Mouse (Mus musculus) adrenal gland, adult 8-10 months (tissue): ENCODE data around the gene Acad12. TPM values are rescaled to one million over a fixed set of nuclear protein-coding genes. Genes with fewer than 3 reads are reported as not detected.
"Not testable (repeated sequence)": the region's sequence is repeated elsewhere in the genome, so short reads cannot be mapped to it uniquely, and the experiment has no call there.

Experiments used
- DNase-seq: peaks from one replicate; pipeline ENCODE4 v3.0.0; 2022
- total RNA-seq, 4 experiments: library from RNA; stranded (reverse); gene quantifications; 2 replicates each; pipeline ENCODE4 v1.2.4; 2022

Acad12 gene
- total RNA-seq: 10 to 100 TPM; 20.1 to 26.0 (median 22.8) TPM

DNA sequence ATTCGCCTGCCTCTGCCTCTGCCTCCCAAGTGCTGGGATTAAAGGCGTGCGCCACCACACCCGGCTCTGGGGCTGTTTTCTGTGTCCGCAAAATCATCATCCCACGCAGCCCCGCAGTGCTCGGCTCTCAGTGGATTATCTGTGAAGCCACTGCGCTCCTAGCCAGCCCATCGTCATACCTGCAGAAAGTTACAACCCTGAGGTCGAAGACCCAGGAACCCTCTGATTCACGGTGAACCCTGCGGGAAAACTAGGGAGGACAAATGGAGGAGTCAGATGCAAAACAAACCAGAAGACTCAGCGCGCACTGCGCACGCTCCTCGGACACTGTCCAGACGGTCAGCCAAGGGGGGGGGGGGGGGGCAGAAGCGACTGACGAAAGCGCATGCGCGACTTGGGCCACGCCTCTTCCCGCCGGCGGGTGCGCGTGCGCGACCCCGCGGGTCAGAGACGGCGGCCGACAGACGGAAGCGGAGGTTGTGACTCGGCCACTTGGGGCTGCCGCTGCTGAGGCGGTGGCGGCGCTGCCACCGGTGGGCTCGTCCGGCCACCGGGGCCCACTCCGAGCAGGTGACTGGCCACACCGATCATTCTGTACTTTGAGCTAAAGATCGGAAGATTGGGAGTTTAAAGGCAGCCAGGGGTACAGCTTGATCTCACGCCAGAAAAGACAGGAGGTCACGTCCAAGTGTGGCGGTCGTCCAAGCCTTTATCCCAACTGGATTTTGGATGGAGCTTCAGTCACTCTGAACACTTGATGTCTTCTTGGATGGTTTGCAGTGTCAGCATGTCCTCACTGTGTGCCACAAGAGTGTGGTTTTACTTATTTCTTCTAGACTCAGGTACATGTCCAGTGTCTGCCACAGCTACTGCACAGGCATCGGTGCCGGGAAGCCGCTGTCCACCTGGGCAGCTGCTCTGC lies at the start of gene Acad12:
TSS of gene Acad12 (minus strand) at position 347 of the 922 bp plus-strand sequence.
- peak; percentile 75 for DNase-seq

DNA sequence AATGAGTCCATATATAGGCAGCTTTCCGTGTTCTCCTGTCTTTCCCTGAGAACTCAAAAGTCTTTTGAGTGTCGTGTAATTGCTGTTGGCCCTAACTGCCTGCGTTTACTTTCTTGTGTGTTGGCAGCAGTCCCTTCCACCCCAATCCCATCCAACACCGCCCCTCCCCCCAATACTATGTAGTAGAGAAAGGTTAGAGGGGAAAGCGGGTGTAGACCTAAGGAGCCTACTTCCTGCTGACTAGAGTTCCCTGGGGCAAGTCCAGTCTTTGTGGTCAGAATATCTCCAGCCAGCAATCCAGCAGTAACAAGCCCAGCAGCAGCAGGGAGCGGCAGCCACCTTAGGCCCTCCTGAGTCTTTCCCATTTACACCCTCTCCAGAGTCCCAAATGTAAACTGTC lies 49.7 kb upstream of the Acad12 start:
- no peak for DNase-seq

DNA sequence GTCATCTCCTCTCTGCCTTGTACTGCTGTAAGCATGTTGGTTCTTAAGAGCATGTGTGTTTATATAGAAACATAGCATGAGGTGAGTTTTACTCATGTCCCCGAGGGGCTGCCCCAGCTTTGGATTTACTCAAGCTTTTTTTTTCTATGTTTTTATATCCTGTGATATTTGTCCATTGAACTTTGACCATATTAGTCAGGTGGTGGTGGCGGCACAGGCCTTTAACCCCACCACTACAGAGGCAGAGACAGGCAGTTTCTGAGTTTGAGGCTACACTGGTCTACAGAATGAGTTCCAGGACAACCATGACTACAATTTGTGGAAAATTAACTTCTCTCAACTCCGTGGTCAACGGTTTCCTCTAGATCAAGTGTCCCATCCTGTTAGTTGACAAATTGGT lies 48.3 kb upstream of the Acad12 start:
- no peak for DNase-seq

DNA sequence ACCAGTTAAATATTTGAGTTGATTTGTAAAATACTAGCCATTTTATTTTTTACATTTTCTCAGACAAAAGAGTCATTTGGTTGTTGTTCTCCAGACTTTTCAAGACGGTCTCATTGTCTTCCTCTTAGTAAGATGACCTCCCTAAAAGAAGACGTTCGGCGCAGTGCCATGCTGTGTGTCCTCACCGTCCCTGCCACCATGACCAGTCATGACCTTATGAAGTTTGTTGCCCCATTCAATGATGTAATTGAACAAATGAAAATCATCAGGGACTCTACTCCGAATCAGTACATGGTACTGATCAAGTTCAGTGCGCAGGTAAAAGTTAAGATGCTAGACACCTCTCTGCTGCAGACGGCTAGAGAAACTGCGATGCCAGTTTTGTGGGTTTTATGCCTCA lies 46.2 kb upstream of the Acad12 start:
- no peak for DNase-seq

DNA sequence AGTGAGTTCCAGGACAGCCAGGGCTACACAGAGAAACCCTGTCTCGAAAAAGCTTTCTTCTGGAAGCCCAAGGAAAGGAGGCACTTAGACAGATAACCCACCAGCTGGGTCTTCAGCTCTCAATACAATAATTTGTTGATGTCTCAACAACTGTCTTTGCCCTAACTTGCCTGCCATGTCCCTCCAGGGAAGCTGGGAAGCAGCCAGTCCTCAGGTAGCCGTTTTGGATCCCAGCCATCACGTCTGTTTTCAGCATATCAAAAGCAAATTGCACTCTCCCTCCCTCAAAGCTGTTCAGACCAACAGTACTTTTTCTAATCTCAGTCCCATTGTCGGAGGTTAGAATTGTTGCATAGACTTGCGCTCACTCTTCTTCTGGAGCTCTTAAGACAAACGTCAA lies 45.3 kb upstream of the Acad12 start:
- DNase-seq: no peak

DNA sequence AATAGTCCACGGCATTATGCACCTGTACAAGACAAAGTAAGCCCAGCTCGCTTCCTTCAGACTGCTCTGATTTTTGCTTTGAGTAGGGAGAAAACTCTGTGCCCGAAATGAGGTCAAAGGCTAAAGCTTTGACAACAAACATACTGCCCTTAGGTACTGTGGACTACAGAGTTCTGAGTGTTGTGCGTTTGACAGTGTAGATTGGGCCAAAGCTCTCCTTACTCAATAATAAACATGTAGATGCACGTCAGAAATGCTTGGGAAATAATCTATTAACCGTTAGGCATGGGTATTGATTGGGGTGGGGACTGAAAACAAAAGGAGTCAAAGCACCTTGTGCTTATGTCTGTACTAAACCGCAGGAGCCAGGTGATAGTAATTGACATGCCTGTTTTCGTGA lies 44.7 kb upstream of the Acad12 start:
- no peak for DNase-seq

DNA sequence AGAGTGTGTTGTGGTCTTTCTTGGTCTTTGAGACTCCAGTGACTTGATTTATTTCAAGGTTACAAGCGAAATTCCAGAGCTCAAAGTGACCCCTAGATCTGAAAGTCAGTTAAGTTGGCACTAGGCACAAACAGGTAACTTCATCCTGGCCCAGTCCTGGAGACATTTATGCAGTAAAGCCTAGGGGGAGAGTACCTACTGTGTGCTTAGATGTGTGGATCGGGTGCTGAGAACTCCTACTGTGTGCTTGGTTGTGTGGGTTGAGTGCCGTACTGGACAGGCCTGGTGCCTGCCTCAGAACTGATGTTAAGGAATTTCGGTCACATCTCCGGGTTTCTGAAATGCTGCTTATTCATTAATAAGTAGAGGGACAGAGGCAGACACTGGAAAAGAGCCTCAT lies 42.8 kb upstream of the Acad12 start:
- no peak for DNase-seq

DNA sequence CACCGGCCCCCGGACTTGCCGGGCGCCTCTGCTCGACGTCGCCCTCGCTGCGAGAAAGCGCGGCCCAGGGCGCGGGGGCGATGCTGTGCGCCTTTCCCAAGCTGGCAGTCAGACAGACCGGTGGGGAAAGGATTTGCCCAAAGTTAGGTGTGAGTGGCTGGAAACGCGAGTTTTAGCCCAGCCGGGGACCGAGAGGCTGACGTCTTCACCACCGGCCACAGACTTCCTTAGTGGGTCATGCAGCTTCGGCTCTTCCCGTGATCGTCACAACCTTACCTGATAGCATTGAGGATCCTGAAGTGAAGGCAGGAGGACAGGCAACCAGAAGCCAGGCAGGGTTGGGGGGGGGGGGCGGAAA lies 42.1 kb upstream of the Acad12 start:
- DNase-seq: no peak

DNA sequence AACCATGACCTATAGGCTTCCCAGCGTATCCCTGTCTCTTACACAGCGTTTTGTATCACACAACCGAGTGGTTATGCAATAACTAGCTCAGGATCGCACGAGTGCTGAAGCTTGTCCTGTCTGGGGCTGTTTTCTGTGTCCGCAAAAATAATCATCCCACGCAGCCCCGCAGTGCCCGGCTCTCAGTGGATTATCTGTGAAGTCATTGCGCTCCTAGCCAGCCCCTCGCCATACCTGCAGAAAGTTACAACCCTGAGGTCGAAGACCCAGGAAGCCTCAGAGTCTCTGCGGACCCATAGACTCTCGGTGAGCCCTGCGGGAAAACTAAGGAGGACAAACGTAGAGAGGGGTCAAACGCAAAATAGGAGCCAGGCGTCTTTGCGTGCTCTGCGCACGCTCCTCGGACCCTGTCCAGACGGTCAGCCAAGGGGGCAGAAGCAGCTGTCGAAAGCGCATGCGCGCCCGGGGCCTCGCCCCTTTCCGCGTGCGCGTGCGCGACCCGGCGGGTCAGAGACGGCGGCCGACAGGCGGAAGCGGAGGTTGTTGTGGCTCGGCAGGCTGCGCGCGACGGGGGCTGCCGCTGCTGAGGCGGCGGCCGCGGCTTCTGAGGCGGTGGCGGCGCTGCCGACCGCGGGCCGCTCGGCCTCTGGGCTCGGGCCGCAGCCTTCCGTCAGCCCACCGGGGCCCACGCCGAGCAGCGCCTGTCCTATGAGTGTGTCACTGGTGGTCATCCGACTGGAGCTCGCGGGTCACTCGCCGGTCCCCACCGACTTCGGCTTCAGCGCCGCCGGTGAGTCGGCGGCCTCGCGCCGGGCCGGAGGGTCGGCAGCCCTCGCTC lies 41.5 kb upstream of the Acad12 start, which contains the start of the genes Acad10 and Brap:
TSS of gene Acad10 (minus strand) at position 456 of the 838 bp plus-strand sequence.
TSS of gene Brap (plus strand) at position 505 of the 838 bp plus-strand sequence.
- peak; percentile 93 for DNase-seq

DNA sequence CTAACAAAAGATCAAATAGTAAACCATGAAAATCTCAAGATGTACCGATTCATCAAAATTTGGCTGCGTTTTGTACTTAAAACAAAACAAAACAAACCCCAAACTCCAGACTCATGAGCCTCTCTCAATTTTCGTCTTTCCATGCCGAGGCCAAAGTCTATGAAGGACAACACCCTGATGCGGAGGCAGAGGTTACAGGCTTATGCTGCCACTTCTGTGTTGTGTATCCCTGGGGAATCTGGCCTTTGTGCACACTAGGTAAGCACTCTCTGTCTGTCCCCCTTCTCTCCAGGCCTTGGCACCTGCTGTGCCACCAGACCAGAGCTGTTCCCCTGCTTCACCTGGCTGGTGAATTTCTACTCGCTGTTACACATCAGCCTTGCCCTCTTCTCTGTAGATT lies 38.9 kb upstream of the Acad12 start:
- not testable (repeated sequence) for DNase-seq

DNA sequence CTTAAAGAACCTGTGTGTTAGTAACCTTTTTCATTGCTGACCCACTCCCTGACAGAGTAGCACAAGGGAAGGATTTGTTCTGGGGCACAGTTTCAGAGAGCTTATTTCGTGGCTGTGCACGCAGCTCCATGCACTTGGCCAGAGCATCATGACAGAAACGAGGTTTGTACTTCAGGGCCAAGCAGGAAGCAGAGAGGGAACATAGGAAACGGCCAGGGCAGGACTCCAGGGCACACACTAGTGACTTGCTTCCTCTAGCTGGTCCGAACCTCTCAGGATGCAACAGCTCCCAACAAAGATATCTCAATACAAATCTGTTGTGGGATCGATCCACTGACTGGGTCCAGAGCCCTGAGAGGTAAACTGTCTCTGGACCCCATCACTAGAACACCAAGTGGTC lies 38.1 kb upstream of the Acad12 start:
- not testable (repeated sequence) for DNase-seq

DNA sequence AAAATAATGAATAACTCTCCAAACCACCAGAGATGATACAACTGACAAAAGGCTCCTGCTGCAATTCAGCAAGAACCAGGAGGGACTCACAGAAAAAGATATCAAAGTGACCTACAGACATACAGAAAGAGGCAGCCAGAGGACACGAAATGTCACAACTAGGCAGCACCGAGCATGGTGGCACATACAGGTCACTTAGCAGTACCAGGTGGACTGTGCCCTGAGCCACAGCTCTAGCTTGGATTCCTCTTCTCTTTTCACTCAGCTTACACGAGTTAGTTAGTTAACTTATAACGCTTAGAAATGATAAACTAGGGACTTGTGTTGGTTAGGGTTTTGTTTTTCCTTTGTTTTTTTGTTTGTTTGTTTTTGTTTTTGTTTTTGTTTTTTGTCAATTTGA lies 35.8 kb upstream of the Acad12 start:
- DNase-seq: no peak

DNA sequence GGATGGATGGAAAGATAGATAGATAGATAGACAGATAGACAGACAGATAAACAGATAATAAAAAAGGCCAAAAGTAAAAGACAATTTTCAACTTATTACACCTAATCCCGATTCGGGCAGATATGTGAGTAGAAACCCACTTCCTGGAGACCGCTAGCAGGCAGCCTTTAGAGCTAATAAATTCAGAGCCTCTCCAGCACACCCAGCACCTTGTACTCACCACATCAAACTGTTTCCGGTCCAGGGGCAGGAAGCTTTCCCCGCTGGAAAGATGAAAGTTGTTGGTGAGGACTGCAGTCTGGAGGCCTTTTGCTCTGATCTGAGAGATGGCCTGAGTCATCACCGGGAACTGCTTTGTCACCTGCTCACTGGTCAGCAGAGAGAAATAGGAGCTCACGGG lies 30.4 kb upstream of the Acad12 start:
- no peak for DNase-seq

DNA sequence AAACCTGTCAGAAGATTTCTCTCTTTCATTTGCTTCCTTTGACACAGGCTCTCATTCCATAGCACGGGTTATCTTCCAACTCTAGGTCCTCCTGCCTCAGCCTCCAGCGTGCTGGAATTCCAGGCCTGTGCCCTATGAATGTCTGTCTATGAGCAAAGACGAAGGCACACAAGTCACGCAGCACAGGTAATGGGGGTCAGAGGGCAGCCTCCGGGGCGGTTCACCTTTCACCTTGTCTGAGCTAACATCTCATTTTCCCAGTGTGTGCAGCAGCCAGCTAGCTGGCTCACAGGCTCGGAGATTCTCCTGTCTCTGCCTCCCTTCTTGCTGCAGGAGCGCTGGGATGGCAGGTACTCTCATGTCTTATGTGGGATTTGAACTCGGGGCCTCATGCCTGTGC lies 20.9 kb upstream of the Acad12 start:
- DNase-seq: no peak

DNA sequence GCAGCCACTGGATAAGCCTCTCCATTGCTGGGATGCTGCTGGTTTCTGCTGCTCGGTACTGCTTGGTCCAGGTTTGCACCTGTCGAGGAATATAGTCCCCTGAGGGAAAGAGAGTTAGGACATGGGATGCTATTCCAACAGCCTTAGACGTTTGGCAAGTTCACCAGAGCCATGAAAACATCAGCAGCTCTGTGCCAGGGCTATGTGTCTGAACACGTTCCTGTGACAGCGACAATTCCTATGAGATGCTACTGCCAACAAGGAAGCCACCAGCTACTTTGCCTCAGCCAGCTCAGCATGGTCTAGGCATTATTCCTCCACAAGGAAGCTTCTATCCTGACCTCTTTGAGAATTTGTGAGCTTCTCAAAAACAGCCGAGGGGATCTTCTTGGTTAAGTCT lies 18.6 kb upstream of the Acad12 start:
- no peak for DNase-seq

DNA sequence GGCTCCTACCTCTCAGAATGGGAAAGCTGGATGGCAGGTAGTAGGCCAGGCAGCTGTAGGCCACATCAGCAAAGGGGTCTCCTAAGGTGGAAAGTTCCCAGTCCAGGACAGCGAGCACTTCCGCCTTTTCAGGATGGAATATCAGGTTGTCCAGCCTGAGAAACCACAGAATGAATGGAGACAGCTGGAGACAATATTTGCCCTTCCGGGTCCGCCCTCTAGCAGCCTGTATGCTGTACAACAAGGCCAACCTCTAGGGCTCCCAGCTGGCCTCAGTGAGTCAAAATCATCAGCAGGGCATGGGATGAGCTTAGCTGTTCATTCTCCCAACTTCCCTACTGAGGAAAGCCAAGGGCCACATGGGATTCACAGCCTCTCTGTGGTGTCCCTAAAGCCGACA lies 15.9 kb upstream of the Acad12 start:
- DNase-seq: no peak

DNA sequence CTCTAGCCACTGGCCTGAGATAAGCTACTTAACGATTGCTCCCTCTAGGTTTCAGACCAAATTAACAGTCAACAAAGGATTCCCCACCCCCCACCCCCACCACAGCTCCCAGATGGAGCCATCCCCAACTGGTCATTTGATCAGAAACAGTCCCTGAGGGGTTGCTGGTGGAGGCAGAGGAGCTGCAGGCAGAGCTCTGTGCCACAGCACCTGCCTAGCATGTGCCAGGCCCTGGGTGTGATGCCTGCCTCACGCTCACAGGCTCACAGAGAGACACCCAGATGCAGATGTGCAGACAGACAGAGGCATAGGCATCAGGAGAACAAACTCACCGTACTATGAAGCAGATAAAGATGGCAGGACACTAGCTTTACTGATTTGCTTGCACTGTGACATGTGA lies 14.1 kb upstream of the Acad12 start:
- DNase-seq: no peak

DNA sequence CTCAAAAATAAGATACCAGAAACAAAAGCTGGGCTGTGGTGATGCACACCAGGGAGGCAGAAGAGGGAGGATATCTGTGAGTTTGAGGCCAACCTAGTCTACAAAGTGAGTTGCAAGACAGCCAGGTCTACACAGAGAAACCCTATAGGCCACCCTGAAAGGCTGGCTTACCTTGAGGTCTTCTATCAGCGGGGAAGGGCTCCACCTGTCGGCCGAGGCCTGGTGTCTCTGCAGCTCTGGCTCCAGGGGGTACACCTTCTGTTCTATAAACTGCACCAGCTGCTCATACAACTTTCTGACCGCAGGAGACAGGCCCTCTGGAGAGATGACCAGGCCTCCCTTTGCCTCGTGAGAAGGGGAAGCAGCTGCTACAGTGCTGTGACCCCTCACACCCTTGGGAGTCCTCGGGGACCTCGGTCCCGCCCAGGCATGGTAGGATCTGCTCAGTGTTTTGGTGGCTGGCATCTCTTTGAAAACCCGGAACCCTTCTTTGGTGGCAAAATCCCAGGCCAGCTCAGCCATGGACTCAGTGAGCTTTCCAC lies 12.4 kb upstream of the Acad12 start:
- DNase-seq: not testable (repeated sequence)

DNA sequence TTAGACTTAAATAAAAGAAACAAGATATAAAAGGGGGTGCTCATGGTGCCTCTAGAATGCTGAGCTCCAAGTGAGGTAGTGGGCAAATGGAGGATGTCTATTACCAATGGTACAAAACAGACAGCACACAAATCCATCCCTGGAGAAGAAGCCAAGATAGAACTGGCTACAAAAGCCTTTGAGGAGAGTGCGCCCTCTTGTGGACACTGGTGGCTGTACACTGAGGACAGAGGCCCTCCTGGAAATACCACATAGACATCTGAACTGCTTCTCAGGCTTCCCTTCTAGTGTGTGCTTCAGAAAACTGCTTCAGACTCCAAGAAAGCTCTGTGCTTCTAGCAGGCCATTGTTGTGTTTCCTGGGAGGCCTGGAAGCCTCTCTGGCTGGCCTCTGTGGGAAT lies 9.1 kb upstream of the Acad12 start:
- peak; percentile 42 for DNase-seq

DNA sequence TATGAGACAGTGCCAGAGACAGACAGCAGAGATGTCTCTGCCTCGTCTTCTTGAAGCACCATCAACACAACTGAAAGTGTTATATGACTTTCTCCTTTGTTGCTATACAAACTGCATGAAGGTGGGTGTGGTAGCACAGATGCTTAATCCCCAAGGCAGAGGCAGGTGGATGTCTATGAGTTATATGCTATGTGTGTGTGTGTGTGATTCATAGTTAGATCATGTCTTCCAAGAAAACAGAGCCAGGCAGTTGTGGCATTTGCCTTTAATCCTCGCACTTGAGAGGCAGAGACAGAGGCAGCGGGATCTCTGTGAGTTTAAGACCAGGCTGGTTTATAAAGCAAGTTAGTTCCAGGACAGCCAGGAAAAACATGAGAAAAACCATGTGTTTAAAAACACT lies 4.5 kb upstream of the Acad12 start:
- DNase-seq: no peak

DNA sequence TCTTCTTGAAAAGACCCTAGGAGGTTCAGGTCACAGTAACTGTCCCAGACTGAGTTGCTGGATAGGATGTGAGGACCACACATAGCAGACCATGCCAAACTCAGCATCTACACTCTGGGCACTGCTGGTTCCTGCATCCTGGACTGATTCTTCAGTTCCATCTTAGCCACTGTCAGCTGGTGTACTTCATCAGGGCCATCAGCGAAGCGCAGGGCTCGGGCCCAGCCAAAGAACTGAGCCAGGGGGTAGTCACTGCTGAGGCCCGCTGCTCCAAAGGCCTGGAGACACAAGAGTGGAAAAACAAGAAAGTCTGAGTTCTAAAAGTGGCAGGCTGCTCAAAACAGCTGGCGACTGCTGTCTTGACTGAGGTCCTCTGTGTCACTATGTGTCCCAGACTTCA lies 2.4 kb upstream of the Acad12 start:
- no peak for DNase-seq

DNA sequence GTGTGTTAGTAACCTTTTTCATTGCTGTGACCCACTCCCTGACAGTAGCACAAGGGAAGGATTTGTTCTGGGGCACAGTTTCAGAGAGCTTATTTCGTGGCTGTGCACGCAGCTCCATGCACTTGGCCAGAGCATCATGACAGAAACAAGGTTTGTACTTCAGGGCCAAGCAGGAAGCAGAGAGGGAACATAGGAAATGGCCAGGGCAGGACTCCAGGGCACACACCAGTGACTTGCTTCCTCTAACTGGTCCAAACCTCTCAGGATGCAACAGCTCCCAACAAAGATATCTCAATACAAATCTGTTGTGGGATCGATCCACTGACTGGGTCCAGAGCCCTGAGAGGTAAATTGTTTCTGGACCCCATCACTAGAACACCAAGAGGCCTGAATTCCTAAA lies 3.8 kb downstream of the Acad12 start:
- DNase-seq: not testable (repeated sequence)

DNA sequence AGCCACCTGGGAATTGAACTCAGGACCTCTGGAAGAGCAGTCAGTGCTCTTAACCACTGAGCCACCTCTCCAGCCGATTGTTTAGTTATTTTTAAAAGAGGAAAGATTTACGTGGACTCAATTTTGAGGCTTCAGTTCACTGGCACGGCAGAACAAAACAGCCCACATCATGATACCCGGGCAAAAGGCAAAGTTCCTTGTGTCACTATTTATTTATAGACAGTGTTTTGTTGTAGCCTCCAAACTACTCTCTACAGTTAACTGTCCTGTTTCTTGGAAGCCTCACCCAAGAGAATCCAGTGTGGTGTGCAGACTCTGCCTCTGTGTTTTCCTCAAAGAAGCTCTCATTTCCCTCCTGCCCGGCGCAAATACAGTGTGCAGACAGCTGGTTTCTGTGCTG lies 6.7 kb downstream of the Acad12 start:
- no peak for DNase-seq
